Mouse (Mus musculus): ENCODE results near the gene Vps29. TPM values are rescaled to one million over a fixed set of nuclear protein-coding genes. Genes with fewer than 3 reads are reported as not detected.

The Vps29 gene
- polyA plus RNA-seq, 1 experiment from 2014 or later = 103 TPM

DNA sequence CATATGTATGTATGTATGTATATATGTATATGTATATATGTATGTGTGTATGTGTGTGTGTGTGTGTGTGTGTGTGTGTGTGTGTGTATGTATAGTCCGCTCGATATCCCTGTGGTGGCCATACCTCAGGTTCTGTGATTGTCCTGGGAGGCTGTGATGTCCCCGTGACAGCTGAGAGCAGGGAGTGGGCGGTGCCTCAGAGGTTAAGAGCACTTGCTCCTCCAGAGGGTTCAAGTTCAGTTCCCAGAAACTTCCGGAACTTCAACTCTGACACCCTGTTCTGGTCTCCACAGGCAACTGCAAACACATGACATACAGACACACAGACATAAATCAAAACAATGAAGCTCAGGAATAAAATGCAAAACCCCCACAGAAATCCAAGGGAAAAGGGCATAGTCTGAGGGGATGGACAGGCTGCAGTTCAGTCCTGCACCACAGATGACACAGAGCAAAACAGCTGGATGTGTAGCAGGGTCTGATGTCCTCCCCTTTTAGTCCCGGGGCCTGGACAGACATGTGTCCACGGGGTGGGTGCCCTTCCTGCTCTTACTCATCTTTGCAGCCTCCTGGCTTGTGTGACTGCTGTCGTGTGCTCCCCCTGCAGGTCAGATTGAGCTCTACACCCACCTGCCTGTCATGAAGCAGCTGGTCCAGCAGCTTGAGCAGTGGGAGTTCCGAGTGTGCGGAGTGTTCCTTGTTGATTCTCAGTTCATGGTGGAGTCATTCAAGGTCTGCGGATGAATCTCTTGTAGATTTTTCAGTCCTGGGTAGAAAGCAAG, 25.4 kb downstream of the Vps29 start:
- Histone ChIP-seq H3K9me3 (replicated peaks) (no peaks in the 10 kb centered on the region), H3K27me3 (no peaks in the 10 kb centered on the region), H3K4me1 (replicated peaks) (0 out of 2 replicates have a peak, but pooled peaks cover 4% of the 10 kb centered on the region), H3K4me2 (no peak overlapping the region), H3K4me3 (replicated peaks) (no peak overlapping the region), H3K27ac (replicated peaks) (no peak overlapping the region), H3K36me3 (replicated peaks) (peaks cover 56% of the 10 kb centered on the region), H3K9ac (no peak overlapping the region)
- ATAC-seq (ENCODE audit: insufficient read depth) = peak; percentile 25; the same call in 1 of the 2 replicates
- 46% methylated on average over 11 of the region's 11 CpGs for WGBS (ENCODE audit: insufficient replicate concordance)

DNA sequence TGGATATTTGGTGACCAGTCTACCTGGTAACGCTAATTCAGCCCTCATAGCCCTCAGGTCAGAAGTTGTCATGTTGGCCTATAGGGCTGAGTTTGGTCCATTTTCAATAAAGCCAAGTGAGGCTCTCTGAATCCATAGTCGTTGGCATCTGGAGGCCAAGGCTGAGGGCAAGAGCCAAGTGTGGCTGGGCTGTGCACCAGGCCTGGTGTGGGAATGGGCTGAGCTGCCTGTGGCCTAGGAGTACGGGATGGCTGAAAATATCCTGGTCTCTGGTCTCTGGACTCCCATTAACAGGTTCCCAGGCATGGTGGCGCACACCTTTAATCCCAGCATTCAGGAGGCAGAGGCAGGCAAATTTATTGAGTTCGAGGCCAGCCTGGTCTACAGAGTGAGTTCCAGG, 35.8 kb downstream of the Vps29 start:
- Histone ChIP-seq H3K4me1 (replicated peaks) (peaks cover 24% of the 10 kb centered on the region), H3K36me3 (replicated peaks) (peaks cover 10% of the 10 kb centered on the region), H3K27ac (replicated peaks) (no peak overlapping the region), H3K27me3 (no peaks in the 10 kb centered on the region), H3K9ac (no peak overlapping the region), H3K9me3 (replicated peaks) (no peaks in the 10 kb centered on the region), H3K4me3 (replicated peaks) (no peak overlapping the region), H3K4me2 (no peak overlapping the region)
- 80% methylated on average over 5 of the region's 5 CpGs for WGBS (ENCODE audit: insufficient replicate concordance)
- no peak for ATAC-seq (ENCODE audit: insufficient read depth)

DNA sequence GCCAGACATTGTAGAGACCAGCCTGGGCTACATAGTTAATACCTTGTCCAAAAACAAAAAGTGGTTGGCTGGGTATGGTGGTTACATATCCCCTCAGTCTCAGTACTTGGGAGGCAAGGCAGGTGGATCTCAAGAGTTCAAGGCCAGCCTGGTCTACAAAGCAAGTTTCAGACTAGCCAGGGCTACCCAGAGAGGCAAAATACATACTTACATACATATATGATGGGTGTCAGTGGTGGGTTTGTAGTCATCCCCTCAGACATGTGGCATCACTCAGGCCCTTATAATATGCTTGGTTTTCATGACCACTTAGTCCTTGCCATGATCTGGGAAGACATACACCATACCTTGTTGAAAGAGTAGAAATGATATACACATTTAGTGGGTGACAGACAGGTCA, 36.5 kb downstream of the Vps29 start:
- no peak overlapping the region for H3K9ac ChIP-seq
- H3K4me3 ChIP-seq (replicated peaks) = no peak overlapping the region
- no peaks in the 10 kb centered on the region for H3K9me3 ChIP-seq (replicated peaks)
- no peak overlapping the region for H3K4me2 ChIP-seq
- H3K27me3 ChIP-seq = no peaks in the 10 kb centered on the region
- peaks cover 13% of the 10 kb centered on the region for H3K36me3 ChIP-seq (replicated peaks)
- H3K4me1 ChIP-seq (replicated peaks) = peaks cover 28% of the 10 kb centered on the region
- no peak for ATAC-seq (ENCODE audit: insufficient read depth)
- H3K27ac ChIP-seq (replicated peaks) = no peak overlapping the region

DNA sequence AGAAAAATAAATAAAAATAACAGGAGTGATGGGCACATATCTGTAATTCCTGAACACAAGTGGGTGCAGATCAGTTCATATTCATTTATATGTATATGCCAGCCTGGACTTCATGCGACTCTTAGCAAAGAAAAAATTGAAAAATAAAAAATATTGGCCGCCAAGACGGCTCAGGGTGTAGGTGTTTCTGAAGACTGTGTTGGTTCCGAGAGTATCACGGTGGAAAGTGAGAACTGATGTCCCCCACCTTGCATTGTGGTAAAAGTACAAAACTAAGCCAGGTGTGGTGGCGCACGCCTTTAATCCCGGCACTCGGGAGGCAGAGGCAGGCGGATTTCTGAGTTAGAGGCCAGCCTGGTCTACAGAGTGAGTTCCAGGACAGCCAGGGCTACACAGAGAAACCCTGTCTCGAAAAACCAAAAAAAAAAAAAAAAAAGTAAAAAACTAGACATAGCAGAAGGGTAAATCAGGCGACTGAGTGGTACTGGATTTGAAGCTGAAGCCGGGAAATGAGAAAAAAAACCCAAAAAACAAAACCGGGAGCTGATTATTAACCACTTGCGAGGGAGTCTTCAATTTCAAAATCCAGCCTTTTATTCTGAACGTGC, 37.1 kb downstream of the Vps29 start:
- peak overlapping the region; percentile 84; the same call in 1 of the 2 replicates for H3K27ac ChIP-seq (replicated peaks)
- 50% methylated on average over 16 of the region's 16 CpGs for WGBS (ENCODE audit: insufficient replicate concordance)
- H3K4me3 ChIP-seq (replicated peaks) = peak overlapping the region; percentile 80
- H3K4me2 ChIP-seq = peak overlapping the region; percentile 56
- no peaks in the 10 kb centered on the region for H3K27me3 ChIP-seq
- peaks cover 28% of the 10 kb centered on the region for H3K4me1 ChIP-seq (replicated peaks)
- ATAC-seq (ENCODE audit: insufficient read depth) = no peak
- H3K9ac ChIP-seq = no peak overlapping the region
- no peaks in the 10 kb centered on the region for H3K9me3 ChIP-seq (replicated peaks)
- peaks cover 13% of the 10 kb centered on the region for H3K36me3 ChIP-seq (replicated peaks)

DNA sequence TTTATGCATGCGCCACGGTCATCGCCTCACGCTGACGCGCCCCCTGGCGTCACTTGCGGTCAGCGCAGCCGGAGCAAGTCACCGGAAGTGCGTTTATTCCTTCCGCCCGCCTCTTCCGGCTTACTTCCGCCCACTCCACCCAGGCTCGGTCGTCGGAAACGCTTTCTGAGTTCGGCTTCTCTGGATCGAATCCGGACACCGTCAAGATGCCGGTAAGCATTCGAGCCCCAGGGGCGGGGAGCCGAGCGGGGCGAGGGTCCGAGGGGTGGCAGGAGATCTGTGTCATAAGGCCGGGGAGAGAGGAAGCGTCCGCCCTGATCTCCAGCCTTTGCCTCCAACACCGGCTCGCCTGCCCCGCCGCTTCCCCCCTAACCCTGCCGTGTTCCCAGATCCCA, 37.6 kb downstream of the Vps29 start, which contains the start of gene Arpc3:
Gene Arpc3 (plus strand): TSS at position 93 of the 395 bp plus-strand sequence.
- H3K9ac ChIP-seq = peak within 1 kb of the TSS; percentile 86
- peaks cover 31% of the 10 kb centered on the region for H3K4me1 ChIP-seq (replicated peaks)
- no peaks in the 10 kb centered on the region for H3K9me3 ChIP-seq (replicated peaks)
- H3K4me3 ChIP-seq (replicated peaks) = peak within 1 kb of the TSS; percentile 80
- H3K27ac ChIP-seq (replicated peaks) = peak within 1 kb of the TSS; percentile 84
- peaks cover 17% of the 10 kb centered on the region for H3K36me3 ChIP-seq (replicated peaks)
- peak within 1 kb of the TSS; percentile 82 for H3K4me2 ChIP-seq
- under 1% methylated on average over 39 of the region's 39 CpGs for WGBS (ENCODE audit: insufficient replicate concordance)
- peak; percentile 76 for ATAC-seq (ENCODE audit: insufficient read depth)
- H3K27me3 ChIP-seq = no peaks in the 10 kb centered on the region

DNA sequence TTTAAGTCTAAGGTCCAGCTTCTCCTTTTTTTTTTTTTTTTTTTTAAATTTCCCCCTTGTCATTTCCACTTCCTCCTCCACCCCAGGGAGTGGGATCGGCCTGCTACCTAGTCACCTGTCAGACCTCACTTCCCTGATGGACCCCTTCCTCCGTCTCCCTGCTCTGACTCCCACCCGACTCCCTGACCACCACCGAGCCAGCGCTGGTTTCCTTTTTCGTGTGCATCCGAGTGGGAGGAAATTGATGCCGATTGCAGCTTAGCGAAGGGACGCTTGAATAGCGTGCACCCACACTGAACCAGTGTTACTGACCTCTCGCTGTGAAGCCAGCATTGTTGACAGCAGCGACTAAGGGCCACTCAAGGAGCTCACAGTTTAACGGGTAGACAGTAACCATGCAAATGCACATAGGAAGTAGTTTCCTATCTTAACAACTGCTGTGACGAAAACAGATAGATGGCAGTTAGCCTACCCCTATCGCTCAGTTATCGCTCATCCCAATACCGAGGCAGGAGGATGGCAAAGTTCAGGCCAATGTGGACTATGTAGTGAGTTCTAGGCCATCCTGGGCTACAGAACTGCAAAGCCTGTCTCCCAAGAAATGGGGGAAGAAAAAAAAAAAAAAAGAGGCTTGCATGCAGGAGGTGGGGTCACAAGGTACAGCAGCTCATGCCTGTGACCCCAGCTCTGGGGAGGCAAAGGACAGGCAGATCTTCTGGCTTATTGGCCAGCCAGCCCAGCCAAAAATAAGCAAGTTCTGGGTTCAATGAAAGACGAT, 38.2 kb downstream of the Vps29 start:
- peak overlapping the region; percentile 80 for H3K4me3 ChIP-seq (replicated peaks)
- peak; percentile 42 for ATAC-seq (ENCODE audit: insufficient read depth)
- H3K27me3 ChIP-seq = no peaks in the 10 kb centered on the region
- H3K4me2 ChIP-seq = peak overlapping the region; percentile 82
- H3K27ac ChIP-seq (replicated peaks) = peak overlapping the region; percentile 84
- H3K9me3 ChIP-seq (replicated peaks) = no peaks in the 10 kb centered on the region
- H3K36me3 ChIP-seq (replicated peaks) = peaks cover 24% of the 10 kb centered on the region
- peak overlapping the region; percentile 86 for H3K9ac ChIP-seq
- H3K4me1 ChIP-seq (replicated peaks) = peaks cover 31% of the 10 kb centered on the region
- 3% methylated on average over 19 of the region's 19 CpGs for WGBS (ENCODE audit: insufficient replicate concordance)

DNA sequence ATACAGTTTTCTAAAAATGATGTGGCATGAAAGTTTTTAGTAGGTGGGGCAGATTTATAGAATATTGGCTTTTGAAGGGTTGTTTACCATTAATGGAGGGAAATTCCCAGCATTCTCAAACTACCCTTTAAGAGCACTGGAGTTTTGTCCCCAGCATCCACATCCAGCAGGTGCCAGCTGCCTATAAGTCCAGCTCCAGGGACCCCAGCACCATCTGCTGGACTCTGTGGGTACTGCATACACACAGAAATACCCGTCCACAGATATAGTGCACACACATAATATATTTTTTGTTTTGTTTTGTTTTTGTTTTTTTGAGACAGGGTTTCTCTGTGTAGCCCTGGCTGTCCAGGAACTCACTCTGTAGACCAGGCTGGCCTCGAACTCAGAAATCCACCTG, 39.7 kb downstream of the Vps29 start:
- Histone ChIP-seq H3K4me3 (replicated peaks) (no peak overlapping the region), H3K27ac (replicated peaks) (no peak overlapping the region), H3K36me3 (replicated peaks) (peaks cover 35% of the 10 kb centered on the region), H3K4me2 (0 out of 2 replicates have a peak overlapping the region, but pooled peaks have one; percentile 82), H3K9ac (no peak overlapping the region), H3K27me3 (no peaks in the 10 kb centered on the region), H3K4me1 (replicated peaks) (peaks cover 31% of the 10 kb centered on the region), H3K9me3 (replicated peaks) (no peaks in the 10 kb centered on the region)
- ATAC-seq (ENCODE audit: insufficient read depth) = no peak
- WGBS (ENCODE audit: insufficient replicate concordance) = 35% methylated on average over 2 of the region's 2 CpGs

DNA sequence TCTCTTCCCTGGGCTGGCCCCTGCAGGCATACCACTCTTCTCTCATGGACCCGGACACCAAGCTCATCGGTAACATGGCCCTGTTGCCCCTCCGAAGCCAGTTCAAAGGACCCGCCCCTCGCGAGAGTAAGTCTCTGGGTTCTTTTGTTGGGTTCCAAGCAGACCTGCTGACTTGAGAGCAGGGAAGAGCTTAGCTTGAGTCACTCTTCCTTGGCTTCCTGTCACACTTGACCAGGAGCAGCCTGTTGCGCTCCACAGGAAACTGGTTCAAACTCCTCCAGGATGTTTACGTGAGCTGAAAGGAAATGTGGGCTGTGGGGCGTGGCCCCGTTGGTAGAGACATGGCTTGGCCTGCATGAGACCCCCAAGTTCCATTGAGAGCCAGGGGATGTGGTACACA, 42.6 kb downstream of the Vps29 start:
- ATAC-seq (ENCODE audit: insufficient read depth) = no peak
- Histone ChIP-seq H3K4me2 (no peak overlapping the region; the same call in 1 of the 2 replicates), H3K27me3 (no peaks in the 10 kb centered on the region), H3K4me3 (replicated peaks) (0 out of 2 replicates have a peak overlapping the region, but pooled peaks have one; percentile 5), H3K36me3 (replicated peaks) (peaks cover 64% of the 10 kb centered on the region), H3K9me3 (replicated peaks) (no peaks in the 10 kb centered on the region), H3K4me1 (replicated peaks) (peaks cover 37% of the 10 kb centered on the region), H3K27ac (replicated peaks) (no peak overlapping the region), H3K9ac (no peak overlapping the region)
- 49% methylated on average over 10 of the region's 10 CpGs for WGBS (ENCODE audit: insufficient replicate concordance)

DNA sequence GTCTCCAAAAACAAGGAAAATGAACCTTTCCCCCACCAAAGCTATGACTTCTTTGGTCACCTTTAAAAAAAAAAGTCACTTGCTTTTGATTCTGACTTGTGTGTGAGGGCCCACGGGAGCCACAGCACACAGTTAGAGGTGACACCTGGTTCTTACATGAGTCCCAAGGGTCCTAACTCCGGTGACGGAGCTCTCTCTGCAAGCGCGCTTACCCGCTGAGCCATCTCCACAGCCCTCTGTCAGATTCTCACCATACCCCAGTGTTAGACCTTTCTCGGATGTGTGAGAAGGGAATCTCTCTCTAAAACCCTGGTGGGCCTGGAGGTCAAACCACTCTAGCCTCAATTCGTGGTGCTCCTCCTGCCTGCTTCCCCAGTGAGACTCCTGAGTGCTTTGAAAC, 43.3 kb downstream of the Vps29 start:
- Histone ChIP-seq H3K27me3 (no peaks in the 10 kb centered on the region), H3K4me1 (replicated peaks) (peaks cover 35% of the 10 kb centered on the region), H3K36me3 (replicated peaks) (peaks cover 71% of the 10 kb centered on the region), H3K4me2 (no peak overlapping the region), H3K4me3 (replicated peaks) (no peak overlapping the region), H3K9me3 (replicated peaks) (no peaks in the 10 kb centered on the region), H3K9ac (no peak overlapping the region), H3K27ac (replicated peaks) (no peak overlapping the region)
- ATAC-seq (ENCODE audit: insufficient read depth) = no peak
- 77% methylated on average over 8 of the region's 8 CpGs for WGBS (ENCODE audit: insufficient replicate concordance)

DNA sequence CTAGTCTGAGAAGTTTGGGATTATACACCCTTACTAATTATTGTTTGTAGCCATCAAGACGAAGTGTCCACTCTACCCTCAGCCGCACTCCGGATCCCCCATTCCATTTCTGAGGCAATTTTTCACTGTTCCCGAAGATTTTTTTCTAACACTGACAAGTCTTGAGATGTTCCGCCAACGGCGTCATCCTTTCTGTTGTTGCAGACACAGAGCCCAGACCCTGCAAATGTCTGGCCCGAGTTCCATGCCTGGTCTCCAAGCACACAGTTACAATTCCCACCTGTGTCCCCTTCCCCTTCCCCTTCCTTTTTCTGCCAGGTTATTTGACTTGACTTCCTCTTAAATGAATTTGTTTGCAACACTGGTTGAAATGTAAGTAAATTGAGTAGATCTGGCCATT, 45.7 kb downstream of the Vps29 start:
- no peak overlapping the region for H3K4me3 ChIP-seq (replicated peaks)

More for the DNA sequence above, 45.7 kb downstream of the Vps29 start:
- Histone ChIP-seq H3K27me3 (no peaks in the 10 kb centered on the region), H3K4me1 (replicated peaks) (peaks cover 17% of the 10 kb centered on the region; the same call in 1 of the 2 replicates), H3K4me2 (no peak overlapping the region), H3K9me3 (replicated peaks) (no peaks in the 10 kb centered on the region), H3K27ac (replicated peaks) (no peak overlapping the region), H3K9ac (no peak overlapping the region), H3K36me3 (replicated peaks) (peaks cover 86% of the 10 kb centered on the region)
- WGBS (ENCODE audit: insufficient replicate concordance) = 79% methylated on average over 8 of the region's 8 CpGs
- no peak for ATAC-seq (ENCODE audit: insufficient read depth)
